Mouse (Mus musculus) embryonic stem cell, embryonic (primary cell): Measurements from ENCODE around the gene Srgn.

Experiments
- CTCF ChIA-PET, 4 experiments: fragments of 300-600 bp in 2 of 4; fragments of 350-600 bp in 2 of 4; sonication (Branson Sonifier 250); formaldehyde crosslinking; loops; one replicate each; lab custom pipeline; 2022; ENCODE audit warnings: inconsistent platforms in 2 of 4; lab: Charles Lee
- POLR2A ChIA-PET, 4 experiments: fragments of 300-600 bp in 2 of 4; fragments of 350-600 bp in 2 of 4; sonication (Branson Sonifier 250); formaldehyde crosslinking; loops; one replicate each; lab custom pipeline; 2022; ENCODE audit warnings: antibody characterized with exemption in 4 of 4, inconsistent platforms in 1 of 4; lab: Charles Lee

Gene Srgn

DNA sequence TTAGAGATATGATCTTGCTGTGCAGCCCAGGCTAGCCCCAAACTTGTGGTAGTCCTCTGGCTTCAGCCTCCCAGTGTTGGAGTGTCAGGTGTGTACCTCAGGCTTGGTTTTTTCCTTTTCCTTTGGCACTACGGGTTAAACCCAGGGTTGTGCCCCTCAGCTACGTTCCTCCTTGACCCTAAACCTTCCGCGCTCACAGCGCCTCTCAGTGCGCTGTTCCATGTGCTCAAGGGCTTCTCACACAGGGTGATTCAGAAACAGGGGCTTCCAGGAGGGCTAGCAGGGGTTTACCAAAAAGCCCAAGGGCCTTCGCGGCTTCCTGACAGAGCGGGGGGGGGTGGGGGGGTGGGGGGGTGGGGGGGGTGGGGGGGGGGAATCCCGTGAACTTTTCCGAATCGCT lies 15.3 kb upstream of the Srgn start:
- POLR2A ChIA-PET: interaction anchor here in 1 of 4 experiments (0.5 kb wide), 1 partner anchor 46 kb away, joined by 3 read pairs; no protein-coding TSS in a partner anchor
- CTCF ChIA-PET: no interaction called here

DNA sequence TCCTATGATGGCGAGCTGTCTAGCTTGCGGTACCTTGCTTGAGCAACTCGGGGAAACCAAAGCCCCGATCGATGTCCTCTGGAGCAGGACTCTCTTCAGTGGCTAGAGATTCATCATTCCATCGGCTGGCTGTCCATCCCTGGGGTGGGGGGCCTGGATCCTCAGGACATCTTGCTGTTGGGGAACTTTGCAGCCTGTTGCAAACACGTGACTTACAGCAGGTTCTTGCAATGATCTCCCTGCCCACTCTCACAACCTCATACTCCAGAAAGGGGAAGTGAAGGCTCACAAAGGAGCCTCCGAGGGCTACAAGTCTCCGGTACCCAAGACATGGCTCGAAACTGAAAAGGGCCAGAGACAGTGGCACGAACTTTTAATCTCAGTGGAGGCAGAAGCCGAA lies 14.2 kb upstream of the Srgn start:
- POLR2A ChIA-PET: interaction anchor here in 1 of 4 experiments (1.1 kb wide), 1 partner anchor 56 kb away, joined by 3 read pairs; no protein-coding TSS in a partner anchor

DNA sequence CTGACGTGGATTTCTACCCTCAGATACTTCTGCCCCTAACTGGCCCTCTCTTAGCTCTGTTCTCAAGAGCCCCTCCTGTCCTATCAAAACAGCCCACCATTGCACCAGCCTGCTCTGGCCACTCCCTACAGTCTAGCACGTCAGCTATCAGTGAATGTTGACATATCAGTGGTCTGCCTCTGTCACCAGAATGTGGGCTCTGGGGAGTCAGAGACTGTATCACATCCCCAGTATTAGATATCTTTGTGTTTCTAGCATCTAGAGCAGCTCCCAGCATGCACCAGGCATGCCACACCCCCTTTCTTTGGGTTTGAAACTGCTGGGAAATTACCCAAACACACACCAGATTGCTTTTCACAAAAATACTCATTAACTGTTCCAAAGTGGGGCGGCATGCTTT lies 13.5 kb upstream of the Srgn start:
- POLR2A ChIA-PET: interaction anchor here in 1 of 4 experiments (1.1 kb wide), 1 partner anchor 55 kb away, joined by 3 read pairs; no protein-coding TSS in a partner anchor
- CTCF ChIA-PET: interaction anchor here in 1 of 4 experiments (1.7 kb wide), 1 partner anchor 9 kb away, joined by 4 read pairs; no protein-coding TSS in a partner anchor

More for the DNA sequence above, 14.2 kb upstream of the Srgn start:
- CTCF ChIA-PET: interaction anchor here in 1 of 4 experiments (1.7 kb wide), 1 partner anchor 8 kb away, joined by 4 read pairs; no protein-coding TSS in a partner anchor

DNA sequence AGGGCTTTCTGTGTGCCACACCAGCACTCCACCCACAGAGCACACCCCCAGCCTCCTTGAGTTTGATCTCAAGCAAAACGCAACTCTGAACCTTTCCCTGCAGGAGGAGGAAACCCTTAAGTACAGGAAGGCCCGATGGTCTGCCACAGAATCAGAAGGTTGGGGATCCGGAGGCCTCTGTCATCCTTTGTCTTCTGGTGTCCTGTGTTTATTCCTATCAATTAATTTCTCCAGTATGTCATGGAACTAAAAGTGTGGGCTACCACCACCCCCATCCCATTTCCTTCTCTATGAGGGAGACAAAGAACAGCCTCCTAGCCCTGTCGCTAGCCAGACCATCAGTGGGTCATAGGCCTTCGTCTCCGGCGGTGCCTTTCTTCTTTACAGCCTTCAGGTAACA lies 7.3 kb upstream of the Srgn start:
- CTCF ChIA-PET: interaction anchor here in 1 of 4 experiments (0.6 kb wide), 2 partner anchors 11 to 785 kb away, joined by 3 read pairs; no protein-coding TSS in a partner anchor
- POLR2A ChIA-PET: interaction anchor here in 1 of 4 experiments (1.3 kb wide), 1 partner anchor 67 kb away, joined by 4 read pairs; the partner anchor contains the start of gene Ddx21

DNA sequence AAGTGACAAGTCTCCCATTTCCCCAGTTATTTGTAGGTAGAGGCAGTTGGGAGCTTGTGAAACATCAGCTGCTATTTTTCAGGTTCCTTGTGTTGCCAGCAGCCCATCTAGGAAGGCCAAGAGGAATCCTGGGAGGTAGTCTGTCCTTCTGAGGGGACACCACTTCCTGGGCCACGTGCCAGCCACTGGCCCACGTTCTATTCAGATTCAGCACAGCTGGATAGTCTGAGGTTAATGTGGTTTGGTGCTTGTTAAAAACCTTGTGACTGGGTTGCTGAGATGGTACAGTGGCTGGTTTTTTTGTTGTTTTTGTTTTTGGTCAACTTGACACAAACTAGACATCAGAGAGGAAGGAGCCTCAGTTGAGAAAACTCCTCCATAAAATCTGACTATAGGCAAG lies 5.6 kb upstream of the Srgn start:
- ChIA-PET CTCF (interaction anchor here in 2 of 4 experiments (0.7 to 1.4 kb wide), 2 partner anchors 17 to 25 kb away, joined by 3 read pairs; no protein-coding TSS in a partner anchor), POLR2A (interaction anchor here in 2 of 4 experiments (0.6 to 1.5 kb wide), 5 partner anchors 10 to 24 kb away, joined by 3 to 4 read pairs (median 3); no protein-coding TSS in a partner anchor)

DNA sequence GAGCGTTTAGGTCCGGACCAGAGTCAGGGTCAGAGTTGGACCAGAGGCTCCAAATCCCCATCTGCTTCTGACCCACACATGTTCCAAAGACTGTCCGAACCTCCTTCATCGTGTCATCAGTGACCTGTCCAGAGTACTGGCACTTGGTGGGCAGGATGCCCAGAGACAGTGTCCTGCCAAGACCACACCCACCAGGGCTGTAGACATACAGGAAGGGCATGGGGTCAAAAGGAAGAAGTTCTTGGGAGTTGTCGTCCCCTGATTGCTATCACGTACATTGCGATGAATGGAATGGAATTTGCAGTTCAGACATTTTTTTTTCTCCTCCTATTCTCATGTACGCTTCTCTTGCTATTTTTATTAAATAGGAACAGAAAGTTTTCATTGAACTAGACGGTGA lies 2.9 kb upstream of the Srgn start:
- CTCF ChIA-PET: interaction anchor here in 1 of 4 experiments (1.9 kb wide), 1 partner anchor 19 kb away, joined by 5 read pairs; no protein-coding TSS in a partner anchor
- POLR2A ChIA-PET: interaction anchor here in 2 of 4 experiments (0.8 to 1.4 kb wide), 6 partner anchors 23 to 193 kb away, joined by 3 to 7 read pairs (median 3); partner anchors contain the start of gene Vps26a (in 1 of the 2)

DNA sequence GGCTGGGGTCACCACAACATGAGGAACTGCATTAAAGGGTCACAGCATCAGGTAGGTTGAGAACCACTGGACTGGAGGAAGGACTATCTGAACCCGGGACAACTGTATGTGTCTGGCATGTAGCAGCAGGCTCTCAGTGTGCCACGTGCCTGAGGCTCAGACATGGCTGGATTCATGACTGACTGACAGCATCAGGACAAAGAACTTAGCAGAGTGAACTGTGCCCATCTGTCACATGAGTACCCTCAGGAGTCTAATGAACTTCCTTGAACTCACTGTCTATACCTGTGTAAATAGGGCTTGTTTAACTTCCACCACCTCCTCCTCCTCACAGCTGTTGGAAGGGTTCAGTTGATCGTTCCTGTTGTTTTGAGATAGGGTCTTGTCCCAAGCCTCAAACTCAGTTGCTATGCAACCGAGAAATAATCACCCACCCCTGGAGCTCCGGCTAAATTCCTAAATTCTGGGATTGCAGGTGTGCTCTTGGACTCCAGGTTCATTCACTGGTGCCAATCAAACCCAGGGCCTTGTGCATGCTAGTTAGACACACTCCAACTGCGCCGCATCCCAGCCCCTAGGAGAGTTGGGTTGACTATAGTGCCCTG lies 4.8 kb downstream of the Srgn start:
- CTCF ChIA-PET: interaction anchor here in 3 of 4 experiments (0.8 to 2.4 kb wide), 5 partner anchors 21 to 27 kb away, joined by 3 to 13 read pairs (median 3); no protein-coding TSS in a partner anchor

DNA sequence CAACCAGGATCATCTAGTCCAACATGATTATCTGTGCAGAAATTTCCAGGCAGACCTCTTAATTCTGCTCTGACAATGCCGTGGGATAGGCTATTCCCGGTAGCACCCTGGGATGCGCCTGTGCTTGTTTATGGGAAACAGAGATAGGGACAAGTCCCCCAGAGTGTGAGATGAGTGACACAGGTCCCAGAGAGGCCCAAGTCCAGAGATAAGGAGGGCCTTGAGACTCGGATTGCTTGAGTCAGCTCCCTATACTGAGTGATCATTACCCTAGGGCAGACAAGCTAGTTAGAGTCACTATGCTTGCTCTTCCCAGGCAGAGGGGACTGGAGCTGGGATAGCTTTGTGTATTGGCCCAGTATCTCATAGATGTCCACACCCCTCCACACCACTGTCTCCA lies 5.5 kb downstream of the Srgn start:
- POLR2A ChIA-PET: interaction anchor here in 2 of 4 experiments (0.7 to 1.3 kb wide), 4 partner anchors 10 to 102 kb away, joined by 3 to 4 read pairs (median 4); partner anchors contain the start of gene Vps26a (in 1 of the 2)
- CTCF ChIA-PET: interaction anchor here in 2 of 4 experiments (1.0 to 2.4 kb wide), 3 partner anchors 21 to 28 kb away, joined by 3 to 13 read pairs (median 7); no protein-coding TSS in a partner anchor

More for the DNA sequence above, 4.8 kb downstream of the Srgn start:
- POLR2A ChIA-PET: interaction anchor here in 2 of 4 experiments (0.9 to 1.8 kb wide), 9 partner anchors 9 to 23 kb away, joined by 3 to 5 read pairs (median 4); no protein-coding TSS in a partner anchor

DNA sequence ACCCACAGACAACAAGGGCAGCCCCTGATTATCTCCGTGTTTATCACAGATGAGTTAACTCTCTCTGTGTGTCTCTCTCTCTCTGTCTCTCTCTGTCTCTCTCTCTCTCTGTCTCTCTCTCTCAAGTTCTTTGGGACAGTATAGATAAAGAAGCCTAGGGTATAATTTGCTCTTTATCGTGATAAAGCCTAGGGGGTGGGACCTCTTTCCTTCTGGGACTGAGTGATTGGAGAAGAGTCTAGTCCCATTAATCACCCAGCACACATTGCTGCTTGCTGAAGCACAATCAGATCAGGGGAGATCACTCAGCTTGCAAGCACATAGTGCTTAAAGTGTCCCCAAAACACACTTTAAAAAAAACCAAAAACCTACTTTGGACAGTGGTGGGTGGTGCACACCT lies 6.3 kb downstream of the Srgn start:
- CTCF ChIA-PET: interaction anchor here in 1 of 4 experiments (1.4 to 1.6 kb wide), 2 partner anchors 21 to 29 kb away, joined by 5 to 7 read pairs; no protein-coding TSS in a partner anchor

DNA sequence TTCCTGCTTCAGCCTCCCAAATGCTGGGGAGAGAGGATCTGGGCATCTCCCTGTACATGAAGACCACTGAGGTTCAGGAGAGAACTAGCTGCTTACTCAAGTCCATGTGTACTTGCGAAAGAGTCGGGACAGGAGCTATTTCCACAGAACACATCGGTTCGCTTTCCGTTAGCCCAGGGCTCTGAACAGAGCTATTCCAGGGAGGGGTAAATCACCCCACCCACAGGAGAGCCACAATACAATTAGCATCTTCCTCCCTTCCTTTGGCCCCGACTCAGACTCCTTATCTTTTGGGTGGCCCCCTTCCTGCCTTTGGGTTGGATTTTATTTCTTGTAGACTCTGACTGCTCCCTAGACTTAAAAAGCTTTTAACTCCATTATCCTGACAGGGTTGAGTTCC lies 9.7 kb downstream of the Srgn start:
- POLR2A ChIA-PET: interaction anchor here in 2 of 4 experiments (0.7 to 2.1 kb wide), 8 partner anchors 9 to 67 kb away, joined by 3 to 6 read pairs (median 4); partner anchors contain the start of gene Vps26a (in 1 of the 2)
- CTCF ChIA-PET: interaction anchor here in 3 of 4 experiments (0.5 to 1.6 kb wide), 6 partner anchors 17 to 235 kb away, joined by 3 to 6 read pairs (median 4); no protein-coding TSS in a partner anchor

More for the DNA sequence above, 6.3 kb downstream of the Srgn start:
- POLR2A ChIA-PET: interaction anchor here in 1 of 4 experiments (0.9 kb wide), 1 partner anchor 34 kb away, joined by 3 read pairs; the partner anchor contains the start of gene Vps26a

DNA sequence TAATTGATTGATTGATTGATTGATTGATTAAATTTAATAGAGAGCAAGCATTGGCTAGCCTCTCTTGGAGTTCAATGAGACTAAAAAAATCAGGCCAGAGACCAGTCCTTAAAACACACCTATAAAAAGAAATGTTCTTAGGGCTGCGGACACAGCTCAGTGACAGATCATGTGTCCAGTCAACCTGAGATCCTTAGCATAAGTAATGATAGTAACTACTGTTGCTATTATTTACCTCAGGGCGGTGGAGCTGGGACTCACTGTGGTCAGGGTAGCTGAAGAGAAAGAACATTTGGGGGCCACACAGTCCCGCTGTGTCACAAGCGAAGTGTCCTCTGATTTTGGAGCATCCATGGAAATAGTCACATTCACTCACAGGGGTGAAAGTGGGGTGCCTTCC lies 14.4 kb downstream of the Srgn start:
- CTCF ChIA-PET: interaction anchor here in 1 of 4 experiments (1.4 kb wide), 1 partner anchor 13 kb away, joined by 3 read pairs; no protein-coding TSS in a partner anchor
- POLR2A ChIA-PET: interaction anchor here in 2 of 4 experiments (0.6 to 1.4 kb wide), 3 partner anchors 26 to 47 kb away, joined by 3 to 6 read pairs (median 4); no protein-coding TSS in a partner anchor

DNA sequence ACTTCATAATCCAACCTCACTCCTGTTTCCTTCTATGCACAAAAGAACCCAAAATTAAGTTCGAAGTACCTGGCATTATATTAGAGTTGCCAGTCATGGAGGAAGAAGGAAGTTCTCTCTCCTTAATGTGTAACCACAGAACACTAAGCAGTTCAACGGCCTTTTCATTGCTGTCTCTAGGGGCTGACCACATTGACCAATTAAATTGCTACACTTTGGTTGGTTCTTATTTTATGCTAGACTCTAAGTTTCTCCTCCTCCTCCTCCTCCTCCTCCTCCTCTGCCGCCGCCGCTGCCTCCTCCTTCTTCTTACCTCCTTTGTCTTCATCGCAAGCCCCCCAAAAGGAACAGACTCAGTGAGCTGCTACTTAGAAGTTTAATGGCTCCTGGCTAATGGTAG lies 15.7 kb downstream of the Srgn start:
- POLR2A ChIA-PET: interaction anchor here in 1 of 4 experiments (0.6 to 1.8 kb wide), 2 partner anchors 11 to 408 kb away, joined by 4 read pairs; no protein-coding TSS in a partner anchor
- CTCF ChIA-PET: no interaction called here

DNA sequence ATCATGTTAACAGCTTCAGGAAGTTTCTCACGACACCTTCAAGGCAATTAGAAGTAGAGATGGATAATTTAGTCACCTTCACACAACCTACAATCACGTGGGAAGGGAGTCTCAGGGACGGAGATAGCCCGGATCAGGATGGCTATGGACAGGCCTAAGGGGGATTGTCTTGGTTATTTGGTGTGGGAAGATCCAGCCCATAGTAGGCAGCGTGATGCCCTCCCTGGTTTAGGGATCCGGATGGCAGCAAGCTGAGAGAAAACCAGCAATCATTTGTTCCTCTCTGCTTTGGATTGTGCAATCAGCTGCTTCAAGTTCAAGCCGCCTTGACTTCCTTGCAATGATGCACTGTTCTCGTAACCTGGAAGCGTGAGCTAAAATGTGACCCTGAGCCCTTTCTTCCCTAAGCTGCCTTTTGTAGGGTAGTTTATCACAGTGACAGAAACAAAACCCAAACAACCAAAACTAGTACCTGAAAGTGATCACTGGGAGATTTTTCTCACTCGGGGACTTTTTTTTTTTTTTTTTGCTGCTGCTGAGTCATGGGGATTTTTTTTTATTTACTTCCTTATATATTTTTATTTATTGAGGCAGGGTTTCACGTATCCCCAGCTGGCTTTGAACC lies 18.1 kb downstream of the Srgn start:
- CTCF ChIA-PET: interaction anchor here in 3 of 4 experiments (0.6 to 3.5 kb wide), 6 partner anchors 9 to 359 kb away, joined by 3 to 15 read pairs (median 4); no protein-coding TSS in a partner anchor
- POLR2A ChIA-PET: interaction anchor here (0.5 to 2.5 kb wide), 19 partner anchors 8 to 667 kb away, joined by 3 to 20 read pairs (median 4); partner anchors contain the start of gene Vps26a (in 2 of the 4)

DNA sequence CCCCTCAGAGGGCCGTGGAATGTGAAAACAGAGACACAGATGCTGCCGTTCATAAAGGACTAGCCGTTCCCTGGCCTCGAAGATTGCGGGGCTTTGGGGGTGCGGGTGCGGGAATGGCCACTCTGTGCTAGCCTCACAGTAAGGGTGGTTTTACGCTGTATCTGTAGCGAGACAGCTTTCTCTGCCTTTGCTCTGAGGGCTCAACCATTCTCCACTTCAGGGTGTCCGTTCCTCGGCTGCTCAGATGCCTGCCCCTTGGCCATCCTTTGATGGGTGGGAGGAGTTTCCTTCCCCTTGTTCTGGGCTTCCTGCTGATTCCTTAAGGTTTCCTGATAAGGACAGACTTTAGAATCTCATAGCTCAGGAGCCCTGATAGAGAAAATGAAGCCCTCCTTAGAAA lies 18.8 kb downstream of the Srgn start:
- POLR2A ChIA-PET: interaction anchor here in 3 of 4 experiments (0.7 to 2.5 kb wide), 19 partner anchors 8 to 178 kb away, joined by 3 to 20 read pairs (median 4); partner anchors contain the start of gene Vps26a (in 2 of the 3)
- CTCF ChIA-PET: interaction anchor here (0.5 to 3.5 kb wide), 10 partner anchors 8 to 1291 kb away, joined by 3 to 15 read pairs (median 4); no protein-coding TSS in a partner anchor

DNA sequence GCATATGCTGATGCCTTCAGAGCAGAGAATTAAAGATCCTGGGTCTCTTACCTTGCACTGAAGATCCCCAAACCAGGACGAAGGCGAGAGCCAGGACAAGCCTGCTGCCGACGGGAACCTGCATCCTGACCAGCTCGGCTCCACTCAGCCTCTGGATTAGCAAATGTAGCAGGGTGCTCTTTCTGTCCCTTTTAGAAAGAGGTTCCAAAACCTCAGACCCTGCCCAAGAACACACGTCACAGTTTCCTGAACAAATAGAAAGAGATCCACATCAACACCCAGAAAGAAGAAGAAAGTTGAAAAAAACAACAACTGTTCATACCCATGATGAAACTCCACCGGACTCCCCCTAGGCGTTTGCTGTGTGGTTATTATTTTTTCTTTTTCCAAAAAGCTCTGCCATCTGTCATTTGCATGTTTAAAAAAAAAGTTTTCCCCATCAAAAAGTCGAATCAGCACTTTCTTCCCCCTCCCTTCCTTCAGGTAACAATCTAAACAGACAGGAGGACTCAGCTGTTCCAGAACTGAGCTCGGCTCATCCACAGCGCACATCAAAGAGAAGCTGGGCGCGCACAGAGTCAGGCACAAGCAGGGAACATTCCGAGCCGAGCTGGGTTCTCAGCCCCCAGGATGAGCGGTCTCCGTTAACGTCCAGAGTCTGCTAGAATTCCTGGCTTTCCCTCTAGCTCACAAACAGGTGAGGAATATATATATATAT lies 19.5 kb downstream of the Srgn start:
- CTCF ChIA-PET: interaction anchor here (0.5 to 3.5 kb wide), 9 partner anchors 7 to 1291 kb away, joined by 3 to 15 read pairs (median 4); no protein-coding TSS in a partner anchor
- POLR2A ChIA-PET: interaction anchor here in 3 of 4 experiments (0.7 to 2.5 kb wide), 16 partner anchors 8 to 179 kb away, joined by 3 to 20 read pairs (median 4); partner anchors contain the start of gene Vps26a (in 2 of the 3)

DNA sequence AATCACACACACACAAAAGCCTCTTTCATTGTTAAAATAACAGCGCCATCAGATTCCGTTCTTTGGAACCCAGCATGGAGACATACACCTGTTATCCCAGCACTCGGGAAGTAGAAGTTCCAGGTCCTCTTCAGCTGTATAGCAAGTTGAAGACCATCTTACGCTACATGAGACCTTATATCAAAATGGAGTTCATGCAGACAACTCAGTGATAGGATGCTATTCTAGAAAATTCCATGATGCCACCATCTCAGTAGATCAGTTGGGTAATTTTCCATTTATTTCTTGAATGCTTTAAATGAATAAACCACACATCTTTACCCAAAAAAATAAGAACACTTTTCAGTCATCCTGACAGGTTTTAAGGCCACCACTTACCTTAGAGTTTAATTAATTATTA lies 20.2 kb downstream of the Srgn start:
- POLR2A ChIA-PET: interaction anchor here in 1 of 4 experiments (1.1 to 1.8 kb wide), 6 partner anchors 9 to 47 kb away, joined by 3 to 20 read pairs (median 4); partner anchors contain the start of gene Vps26a

More for the DNA sequence above, 20.2 kb downstream of the Srgn start:
- CTCF ChIA-PET: interaction anchor here in 1 of 4 experiments (1.4 kb wide), 1 partner anchor 42 kb away, joined by 4 read pairs; no protein-coding TSS in a partner anchor
